Mouse (Mus musculus): Measurements from ENCODE around the gene Fmnl2. TPM values are rescaled to one million over a fixed set of nuclear protein-coding genes. Genes with fewer than 3 reads are reported as not detected.

Fmnl2 gene
- polyA plus RNA-seq, 1 experiment from 2014 or later, result 1.0 TPM

- no peak overlapping the region for H3K9ac ChIP-seq (ENCODE audit: low read length)
- no peak for ATAC-seq (replicated peaks; ENCODE audit: extremely low read depth, insufficient read depth, low FRiP score)
Measured at GRCm38 (mm10) chr2:52874721-52875120, 17.1 kb downstream of the Fmnl2 start.

DNA sequence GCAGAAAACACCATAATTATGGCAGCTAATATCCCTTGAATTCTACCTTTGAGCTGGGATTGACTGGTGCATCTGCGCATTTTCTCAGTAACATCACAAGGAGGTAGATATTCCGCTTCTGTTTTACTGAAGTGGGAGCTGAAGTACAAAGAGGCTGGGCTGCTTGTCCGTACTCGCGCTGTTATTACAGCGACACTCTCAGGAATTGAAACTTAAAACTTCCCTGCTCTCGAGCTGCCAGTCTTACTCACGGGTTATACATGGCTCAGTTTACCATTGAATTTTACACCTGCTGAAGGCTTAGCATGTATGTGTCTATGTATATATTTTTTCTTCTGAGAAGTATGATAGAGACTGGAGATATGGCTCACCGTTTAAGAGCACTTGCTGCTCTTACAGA, 18.1 kb downstream of the Fmnl2 start:
- no peak for ATAC-seq (replicated peaks; ENCODE audit: extremely low read depth, insufficient read depth, low FRiP score)
- Histone ChIP-seq H3K27me3 (ENCODE audit: control insufficient read depth, insufficient read depth, low read length) (no peaks in the 10 kb centered on the region), H3K36me3 (ENCODE audit: control insufficient read depth, insufficient read depth) (no peaks in the 10 kb centered on the region), H3K9ac (ENCODE audit: low read length) (no peak overlapping the region), H3K4me2 (ENCODE audit: low read depth, low read length) (no peak overlapping the region), H3K4me1 (ENCODE audit: control insufficient read depth, insufficient read depth, low read length) (peaks cover 5% of the 10 kb centered on the region), H3K27ac (ENCODE audit: low read length) (no peak overlapping the region), H3K9me3 (replicated peaks; ENCODE audit: control insufficient read depth, low read length) (no peaks in the 10 kb centered on the region), H3K4me3 (ENCODE audit: low read length) (no peak overlapping the region)
- 70% methylated on average over 9 of the region's 9 CpGs for WGBS

More at GRCm38 (mm10) chr2:52874721-52875120, 17.1 kb downstream of the Fmnl2 start:
- H3K27ac ChIP-seq (ENCODE audit: low read length), result no peak overlapping the region
- H3K4me1 ChIP-seq (ENCODE audit: control insufficient read depth, insufficient read depth, low read length), result peaks cover 5% of the 10 kb centered on the region
- no peaks in the 10 kb centered on the region for H3K27me3 ChIP-seq (ENCODE audit: control insufficient read depth, insufficient read depth, low read length)
- H3K4me3 ChIP-seq (ENCODE audit: low read length), result no peak overlapping the region
- no peaks in the 10 kb centered on the region for H3K9me3 ChIP-seq (replicated peaks; ENCODE audit: control insufficient read depth, low read length)
- H3K36me3 ChIP-seq (ENCODE audit: control insufficient read depth, insufficient read depth), result no peaks in the 10 kb centered on the region
- no peak overlapping the region for H3K4me2 ChIP-seq (ENCODE audit: low read depth, low read length)

- WGBS, result 82% methylated on average over 2 of the region's 2 CpGs
- Histone ChIP-seq H3K9me3 (replicated peaks; ENCODE audit: control insufficient read depth, low read length) (no peaks in the 10 kb centered on the region), H3K27me3 (ENCODE audit: control insufficient read depth, insufficient read depth, low read length) (no peaks in the 10 kb centered on the region)
Measured at GRCm38 (mm10) chr2:52883401-52883800, 25.7 kb downstream of the Fmnl2 start.

DNA sequence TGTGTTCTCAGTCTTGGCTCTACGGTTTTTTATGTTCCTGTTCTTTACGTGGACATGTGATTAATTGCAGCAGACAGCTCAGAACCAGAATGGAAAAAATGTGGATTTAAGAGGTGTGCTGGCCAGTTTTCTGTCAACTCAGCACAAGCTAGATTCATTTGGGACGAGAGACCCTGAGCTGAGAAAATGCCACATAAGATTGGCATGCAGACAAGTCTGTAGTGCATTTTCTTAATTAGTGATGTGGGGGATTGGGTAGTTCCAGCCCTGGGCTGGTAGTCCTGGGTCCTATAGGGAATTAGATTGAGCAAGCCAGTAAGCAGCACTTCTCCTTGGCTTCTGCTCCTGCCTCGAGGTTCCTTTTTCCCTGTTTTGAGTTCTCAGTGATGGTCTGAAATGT, 26.4 kb downstream of the Fmnl2 start:
- Histone ChIP-seq H3K4me1 (ENCODE audit: control insufficient read depth, insufficient read depth, low read length) (no peaks in the 10 kb centered on the region), H3K4me3 (ENCODE audit: low read length) (no peak overlapping the region), H3K27me3 (ENCODE audit: control insufficient read depth, insufficient read depth, low read length) (no peaks in the 10 kb centered on the region), H3K4me2 (ENCODE audit: low read depth, low read length) (no peak overlapping the region), H3K9ac (ENCODE audit: low read length) (no peak overlapping the region), H3K36me3 (ENCODE audit: control insufficient read depth, insufficient read depth) (no peaks in the 10 kb centered on the region), H3K27ac (ENCODE audit: low read length) (no peak overlapping the region), H3K9me3 (replicated peaks; ENCODE audit: control insufficient read depth, low read length) (no peaks in the 10 kb centered on the region)
- 60% methylated on average over 4 of the region's 4 CpGs for WGBS
- ATAC-seq (replicated peaks; ENCODE audit: extremely low read depth, insufficient read depth, low FRiP score), result no peak

More at GRCm38 (mm10) chr2:52883401-52883800, 25.7 kb downstream of the Fmnl2 start:
- H3K4me1 ChIP-seq (ENCODE audit: control insufficient read depth, insufficient read depth, low read length), result no peaks in the 10 kb centered on the region; the same call in 1 of the 2 replicates
- ATAC-seq (replicated peaks; ENCODE audit: extremely low read depth, insufficient read depth, low FRiP score), result no peak
- H3K4me2 ChIP-seq (ENCODE audit: low read depth, low read length), result no peak overlapping the region
- H3K9ac ChIP-seq (ENCODE audit: low read length), result no peak overlapping the region
- H3K36me3 ChIP-seq (ENCODE audit: control insufficient read depth, insufficient read depth), result no peaks in the 10 kb centered on the region
- no peak overlapping the region for H3K27ac ChIP-seq (ENCODE audit: low read length)
- H3K4me3 ChIP-seq (ENCODE audit: low read length), result no peak overlapping the region

GRCm38 (mm10) chr2:52885071-52885470, 27.4 kb downstream of the Fmnl2 start:
- 53% methylated on average over 3 of the region's 3 CpGs for WGBS
- H3K27me3 ChIP-seq (ENCODE audit: control insufficient read depth, insufficient read depth, low read length), result no peaks in the 10 kb centered on the region
- no peak overlapping the region for H3K4me3 ChIP-seq (ENCODE audit: low read length)
- H3K9ac ChIP-seq (ENCODE audit: low read length), result no peak overlapping the region
- H3K4me2 ChIP-seq (ENCODE audit: low read depth, low read length), result no peak overlapping the region
- no peaks in the 10 kb centered on the region for H3K36me3 ChIP-seq (ENCODE audit: control insufficient read depth, insufficient read depth)
- no peaks in the 10 kb centered on the region for H3K9me3 ChIP-seq (replicated peaks; ENCODE audit: control insufficient read depth, low read length)
- no peak overlapping the region for H3K27ac ChIP-seq (ENCODE audit: low read length)
- H3K4me1 ChIP-seq (ENCODE audit: control insufficient read depth, insufficient read depth, low read length), result no peaks in the 10 kb centered on the region
- ATAC-seq (replicated peaks; ENCODE audit: extremely low read depth, insufficient read depth, low FRiP score), result no peak

DNA sequence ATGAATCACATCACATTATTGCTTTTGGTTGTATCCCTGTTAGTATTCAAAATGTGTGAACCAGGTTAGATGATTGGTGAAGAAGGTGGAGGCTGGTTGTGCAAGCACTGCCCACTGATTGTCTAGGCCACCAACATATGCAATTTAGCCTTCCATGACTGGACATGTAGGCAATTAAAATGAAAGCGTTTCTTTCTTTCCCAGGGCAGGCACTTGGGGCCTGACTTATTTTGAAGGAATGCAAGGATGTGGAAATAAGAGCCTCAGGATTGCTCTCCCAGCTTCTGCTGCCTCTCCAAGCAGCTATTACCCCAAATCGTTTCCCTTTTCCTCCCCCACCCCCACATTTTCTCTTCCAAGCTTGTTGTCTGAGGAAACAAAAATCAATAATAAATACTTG, 29.6 kb downstream of the Fmnl2 start:
- ATAC-seq (replicated peaks; ENCODE audit: extremely low read depth, insufficient read depth, low FRiP score), result no peak
- WGBS, result 71% methylated on average over 2 of the region's 2 CpGs
- no peaks in the 10 kb centered on the region for H3K9me3 ChIP-seq (replicated peaks; ENCODE audit: control insufficient read depth, low read length)
- no peaks in the 10 kb centered on the region for H3K36me3 ChIP-seq (ENCODE audit: control insufficient read depth, insufficient read depth)
- H3K27ac ChIP-seq (ENCODE audit: low read length), result no peak overlapping the region
- H3K4me3 ChIP-seq (ENCODE audit: low read length), result no peak overlapping the region
- H3K9ac ChIP-seq (ENCODE audit: low read length), result no peak overlapping the region
- no peak overlapping the region for H3K4me2 ChIP-seq (ENCODE audit: low read depth, low read length)
- no peaks in the 10 kb centered on the region for H3K4me1 ChIP-seq (ENCODE audit: control insufficient read depth, insufficient read depth, low read length)
- H3K27me3 ChIP-seq (ENCODE audit: control insufficient read depth, insufficient read depth, low read length), result no peaks in the 10 kb centered on the region

GRCm38 (mm10) chr2:52891115-52891514, 33.5 kb downstream of the Fmnl2 start:
- Histone ChIP-seq H3K4me1 (ENCODE audit: control insufficient read depth, insufficient read depth, low read length) (peaks cover 8% of the 10 kb centered on the region; the same call in 1 of the 2 replicates), H3K9me3 (replicated peaks; ENCODE audit: control insufficient read depth, low read length) (no peaks in the 10 kb centered on the region), H3K9ac (ENCODE audit: low read length) (no peak overlapping the region), H3K36me3 (ENCODE audit: control insufficient read depth, insufficient read depth) (no peaks in the 10 kb centered on the region), H3K27ac (ENCODE audit: low read length) (no peak overlapping the region), H3K4me2 (ENCODE audit: low read depth, low read length) (no peak overlapping the region), H3K27me3 (ENCODE audit: control insufficient read depth, insufficient read depth, low read length) (no peaks in the 10 kb centered on the region), H3K4me3 (ENCODE audit: low read length) (no peak overlapping the region)
- no peak for ATAC-seq (replicated peaks; ENCODE audit: extremely low read depth, insufficient read depth, low FRiP score)
- WGBS, result 68% methylated on average over 8 of the region's 8 CpGs

- Histone ChIP-seq H3K36me3 (ENCODE audit: control insufficient read depth, insufficient read depth) (no peaks in the 10 kb centered on the region), H3K27me3 (ENCODE audit: control insufficient read depth, insufficient read depth, low read length) (no peaks in the 10 kb centered on the region), H3K27ac (ENCODE audit: low read length) (no peak overlapping the region), H3K4me1 (ENCODE audit: control insufficient read depth, insufficient read depth, low read length) (peaks cover 8% of the 10 kb centered on the region; the same call in 1 of the 2 replicates), H3K9me3 (replicated peaks; ENCODE audit: control insufficient read depth, low read length) (no peaks in the 10 kb centered on the region), H3K4me2 (ENCODE audit: low read depth, low read length) (no peak overlapping the region), H3K4me3 (ENCODE audit: low read length) (no peak overlapping the region), H3K9ac (ENCODE audit: low read length) (no peak overlapping the region)
- ATAC-seq (replicated peaks; ENCODE audit: extremely low read depth, insufficient read depth, low FRiP score), result no peak
- 96% methylated on average over 2 of the region's 2 CpGs for WGBS
Measured at GRCm38 (mm10) chr2:52891744-52892143, 34.1 kb downstream of the Fmnl2 start.

- WGBS, result 31% methylated on average over 6 of the region's 6 CpGs
Measured at GRCm38 (mm10) chr2:52894983-52895621, 37.4 kb downstream of the Fmnl2 start.

More at GRCm38 (mm10) chr2:52894983-52895621, 37.4 kb downstream of the Fmnl2 start:
- H3K36me3 ChIP-seq (ENCODE audit: control insufficient read depth, insufficient read depth), result no peaks in the 10 kb centered on the region
- H3K4me1 ChIP-seq (ENCODE audit: control insufficient read depth, insufficient read depth, low read length), result peaks cover 8% of the 10 kb centered on the region; the same call in 1 of the 2 replicates
- no peaks in the 10 kb centered on the region for H3K27me3 ChIP-seq (ENCODE audit: control insufficient read depth, insufficient read depth, low read length)
- H3K4me2 ChIP-seq (ENCODE audit: low read depth, low read length), result no peak overlapping the region
- H3K4me3 ChIP-seq (ENCODE audit: low read length), result no peak overlapping the region
- H3K9ac ChIP-seq (ENCODE audit: low read length), result no peak overlapping the region
- peak; percentile 80 for ATAC-seq (replicated peaks; ENCODE audit: extremely low read depth, insufficient read depth, low FRiP score)
- H3K27ac ChIP-seq (ENCODE audit: low read length), result no peak overlapping the region
- no peaks in the 10 kb centered on the region for H3K9me3 ChIP-seq (replicated peaks; ENCODE audit: control insufficient read depth, low read length)
